Mouse (Mus musculus) lung, adult 2 months (tissue): ENCODE measurements around the gene Serp1. TPM values are rescaled to one million over a fixed set of nuclear protein-coding genes. Genes with fewer than 3 reads are reported as not detected.

Experiments
- DNase-seq: peaks from one replicate; pipeline ENCODE4 v3.0.0; 2022
- H3K4me1 ChIP-seq: fragments of 200-500 bp; 2 replicates; pipeline ENCODE4 v1.6.1; 2011; ENCODE audit warnings: low read length; ENCODE audit not compliant: control insufficient read depth, insufficient read depth
- H3K4me3 ChIP-seq: fragments of 200-500 bp; replicated peaks from 2 replicates; pipeline ENCODE3; 2011; ENCODE audit warnings: low read depth, mild to moderate bottlenecking, control low read depth, low read length; ENCODE audit errors: extremely low read depth
- CTCF ChIP-seq: fragments of 200-500 bp; IDR thresholded peaks from 2 replicates; pipeline ENCODE4 v1.5.1; 2011; ENCODE audit warnings: mild to moderate bottlenecking, low read length, control low read depth; ENCODE audit not compliant: insufficient read depth
- POLR2A ChIP-seq: fragments of 200-500 bp; IDR thresholded peaks from 2 replicates; pipeline ENCODE4 v1.6.1; 2011; ENCODE audit warnings: low read depth, mild to moderate bottlenecking, control low read depth, low read length, borderline replicate concordance; ENCODE audit errors: extremely low read depth
- WGBS: fragments of 180-500 bp; shearing (Covaris S2); methylation state at CpG from one replicate; pipeline ENCODE4 v1.1.7; 2018; 5-methylcytosine and 5-hydroxymethylcytosine counted together
- polyA plus RNA-seq: library from polyadenylated mRNA; depleted of rRNA; stranded (reverse); fragments of >200 nt; gene quantifications from 2 replicates; pipeline ENCODE4 v1.2.3, GENCODE M21; 2012

Gene Serp1
- polyA plus RNA-seq, 1 experiment, result 35.6 TPM

- H3K4me3 ChIP-seq, result no peak overlapping the region
- TF ChIP-seq CTCF (no peak), POLR2A (no peak)
- no peak for DNase-seq
- 0 out of 2 replicates have a peak, but pooled peaks cover 2% of the 10 kb centered on the region for H3K4me1 ChIP-seq
- WGBS, result 47% methylated on average over 3 of the region's 3 CpGs
These were observed 13.0 kb downstream of the Serp1 start for GRCm38 (mm10) chr3:58512740-58513139.

- Histone ChIP-seq H3K4me1 (no peaks in the 10 kb centered on the region), H3K4me3 (no peak overlapping the region)
- TF ChIP-seq POLR2A (no peak), CTCF (peak; percentile 68)
- DNase-seq, result no peak
These were observed 14.1 kb downstream of the Serp1 start for GRCm38 (mm10) chr3:58511581-58511980.

- no peak overlapping the region for H3K4me3 ChIP-seq
- WGBS, result 64% methylated on average over 7 of the region's 7 CpGs
- DNase-seq, result no peak
- H3K4me1 ChIP-seq, result no peaks in the 10 kb centered on the region
- TF ChIP-seq CTCF (no peak), POLR2A (no peak)
These were observed 17.5 kb downstream of the Serp1 start for GRCm38 (mm10) chr3:58508020-58508750.

GRCm38 (mm10) chr3:58504676-58505075 lies 21.0 kb downstream of the Serp1 start:
- TF ChIP-seq CTCF (no peak), POLR2A (no peak)
- DNase-seq, result no peak
- Histone ChIP-seq H3K4me1 (no peaks in the 10 kb centered on the region), H3K4me3 (no peak overlapping the region)

GRCm38 (mm10) chr3:58503720-58504333 lies 21.9 kb downstream of the Serp1 start:
- Histone ChIP-seq H3K4me1 (no peaks in the 10 kb centered on the region), H3K4me3 (no peak overlapping the region)
- 59% methylated on average over 3 of the region's 3 CpGs for whole genome bisulfite sequencing
- no peak for DNase-seq
- TF ChIP-seq CTCF (no peak), POLR2A (no peak)

- H3K4me1 ChIP-seq, result no peaks in the 10 kb centered on the region
- TF ChIP-seq POLR2A (no peak), CTCF (no peak)
- no peak overlapping the region for H3K4me3 ChIP-seq
- 48% methylated on average over 2 of the region's 2 CpGs for WGBS
- DNase-seq, result no peak
These were observed 23.7 kb downstream of the Serp1 start for GRCm38 (mm10) chr3:58501961-58502360.

GRCm38 (mm10) chr3:58493621-58494020 lies 32.1 kb downstream of the Serp1 start:
- no peaks in the 10 kb centered on the region for H3K4me1 ChIP-seq
- WGBS, result 71% methylated on average over 4 of the region's 4 CpGs
- TF ChIP-seq CTCF (no peak), POLR2A (no peak)
- DNase-seq, result no peak
- H3K4me3 ChIP-seq, result no peak overlapping the region

- Histone ChIP-seq H3K4me1 (no peaks in the 10 kb centered on the region), H3K4me3 (no peak overlapping the region)
- TF ChIP-seq POLR2A, result no peak
- 0 out of 2 replicates have a peak, but pooled peaks have one; percentile 14 for TF ChIP-seq CTCF
- 48% methylated on average over 7 of the region's 7 CpGs for WGBS
- no peak for DNase-seq
These were observed 34.9 kb downstream of the Serp1 start for GRCm38 (mm10) chr3:58490787-58491186.

GRCm38 (mm10) chr3:58487999-58488775 lies 37.5 kb downstream of the Serp1 start:
- TF ChIP-seq CTCF (0 out of 2 replicates have a peak, but pooled peaks have one; percentile 1), POLR2A (no peak)
- Histone ChIP-seq H3K4me1 (no peaks in the 10 kb centered on the region), H3K4me3 (no peak overlapping the region)
- no peak for DNase-seq
- 57% methylated on average over 7 of the region's 8 CpGs for WGBS
